Comparison of ENCODE assay signal across 14 mouse cellular contexts in the genomic region with DNA sequence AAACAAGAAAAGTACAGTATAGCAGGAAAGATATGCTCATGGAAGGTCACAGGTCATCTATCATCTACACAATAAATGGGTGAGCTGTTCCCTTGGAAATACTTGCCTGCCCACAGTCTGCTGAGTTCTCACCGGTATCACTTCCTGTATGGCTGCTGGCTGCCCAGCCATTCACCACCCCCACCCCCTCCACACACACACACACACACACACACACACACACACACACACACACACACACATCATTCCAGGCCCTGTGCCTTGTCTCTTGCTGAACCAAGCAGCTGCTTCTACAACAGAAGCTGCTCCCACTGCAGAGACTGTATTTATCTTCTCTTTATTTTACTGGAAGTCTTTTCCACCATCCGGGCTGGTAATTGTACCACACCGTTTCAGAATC.
DNase-seq lines count a peak whose midpoint lies in the region; ATAC-seq and TF ChIP-seq lines count a peak whose summit lies in the region.
"Had no signal": no experiment of that assay in that cellular context is flagged by ENCODE, and none has a peak within 500 bp of the region (broad histone marks: within the 10 kb centered on the region; RNA-seq: fewer than 3 reads in every experiment).

No protein-coding gene starts in this region.

- no peak for DNase-seq in heart, embryonic 10.5 days (ENCODE audit: low spot score)
- DNase-seq in heart, postnatal 10 days = no peak
- DNase-seq in kidney, postnatal 0 days (ENCODE audit: low spot score) = peak; percentile 16
- no peak for DNase-seq in kidney, postnatal 25 days
- DNase-seq in brain, embryonic 14.5 days (ENCODE audit: low read depth) = peak; percentile 32
- no peak for DNase-seq in cerebellum, postnatal 10 days
- DNase-seq in testis, postnatal 14 days (ENCODE audit: low spot score) = no peak
- DNase-seq: adrenal gland, postnatal 36 days; B cell, adult 2 months; cerebellum, adult 11 months; liver, postnatal 0 days had no signal

- 50% methylated on average over 3 of the region's 3 CpGs for WGBS in heart, embryonic 10.5 days
- WGBS in kidney, postnatal 0 days = 8% methylated on average over 3 of the region's 3 CpGs

- H3K9me3 ChIP-seq in heart, embryonic 10.5 days = no peaks in the 10 kb centered on the region
- no peaks in the 10 kb centered on the region for H3K9me3 ChIP-seq in kidney, postnatal 0 days (replicated peaks; ENCODE audit: low read length)
- H3K9me3 ChIP-seq: midbrain, embryonic 10.5 days had no signal

- no peak for TF ChIP-seq POLR2A in brain, embryonic 14.5 days (IDR thresholded peaks at IDR 0.05; ENCODE audit: borderline replicate concordance, extremely low read depth, insufficient read depth, insufficient read length, poor library complexity, severe bottlenecking)

- H3K4me2 ChIP-seq in kidney, postnatal 0 days (ENCODE audit: low read length) = no peak overlapping the region

- no peaks in the 10 kb centered on the region for H3K27me3 ChIP-seq in heart, embryonic 10.5 days (ENCODE audit: insufficient read depth, poor library complexity, severe bottlenecking)
- H3K27me3 ChIP-seq in kidney, postnatal 0 days (ENCODE audit: insufficient read depth, low read length) = no peaks in the 10 kb centered on the region

- peaks cover 12% of the 10 kb centered on the region; the same call in 1 of the 2 replicates for H3K4me1 ChIP-seq in heart, embryonic 10.5 days
- H3K4me1 ChIP-seq in kidney, postnatal 0 days (replicated peaks; ENCODE audit: insufficient read depth, low read length) = no peaks in the 10 kb centered on the region

- peak overlapping the region; percentile 42 for H3K27ac ChIP-seq in heart, embryonic 10.5 days
- H3K27ac ChIP-seq in kidney, postnatal 0 days = no peak overlapping the region
- H3K27ac ChIP-seq: midbrain, embryonic 10.5 days had no signal

- H3K9ac ChIP-seq in kidney, postnatal 0 days (ENCODE audit: low read depth, low read length) = no peak overlapping the region
- H3K9ac ChIP-seq: liver, postnatal 0 days had no signal

- no peak for TF ChIP-seq CTCF in kidney, postnatal 0 days (IDR thresholded peaks at IDR 0.05; ENCODE audit: low read depth)
- TF ChIP-seq CTCF in brain, embryonic 14.5 days (IDR thresholded peaks at IDR 0.05; ENCODE audit: borderline replicate concordance, extremely low read depth, insufficient read depth, insufficient read length) = no peak

- H3K36me3 ChIP-seq in heart, embryonic 10.5 days = no peaks in the 10 kb centered on the region
- no peaks in the 10 kb centered on the region for H3K36me3 ChIP-seq in kidney, postnatal 0 days (ENCODE audit: insufficient read depth, low read length)
- H3K36me3 ChIP-seq: midbrain, embryonic 10.5 days had no signal

- intact Hi-C loops in heart, postnatal 10 days (cut with DNase I) = no loop called here

- no peak overlapping the region for H3K4me3 ChIP-seq in heart, embryonic 10.5 days
- no peak overlapping the region for H3K4me3 ChIP-seq in kidney, postnatal 0 days (replicated peaks; ENCODE audit: low read depth, low read length)
- H3K4me3 ChIP-seq: midbrain, embryonic 10.5 days had no signal

- ATAC-seq in kidney, postnatal 0 days (replicated peaks; ENCODE audit: low FRiP score, low read depth) = no peak; the same call in 1 of the 2 replicates
- peak; percentile 65; the same call in 1 of the 2 replicates for ATAC-seq in megakaryocyte progenitor cell, adult 5-6 weeks (replicated peaks; ENCODE audit: poor library complexity)
- ATAC-seq: inflammation-experienced regulatory T-cells, adult 6 months; liver, postnatal 0 days had no signal

Comparison
In these comparisons a context has a peak if more than half of its experiments do, and no peak if none do; other contexts are left out.
1. DNase-seq: peak in kidney, postnatal 0 days (single experiment) and brain, embryonic 14.5 days (single experiment); none in heart, embryonic 10.5 days (single experiment), heart, postnatal 10 days (0 of 2), kidney, postnatal 25 days (0 of 2), cerebellum, postnatal 10 days (0 of 2) and testis, postnatal 14 days (single experiment).